Mouse (Mus musculus): Measurements from ENCODE around the gene Gars.

Gars gene

DNA sequence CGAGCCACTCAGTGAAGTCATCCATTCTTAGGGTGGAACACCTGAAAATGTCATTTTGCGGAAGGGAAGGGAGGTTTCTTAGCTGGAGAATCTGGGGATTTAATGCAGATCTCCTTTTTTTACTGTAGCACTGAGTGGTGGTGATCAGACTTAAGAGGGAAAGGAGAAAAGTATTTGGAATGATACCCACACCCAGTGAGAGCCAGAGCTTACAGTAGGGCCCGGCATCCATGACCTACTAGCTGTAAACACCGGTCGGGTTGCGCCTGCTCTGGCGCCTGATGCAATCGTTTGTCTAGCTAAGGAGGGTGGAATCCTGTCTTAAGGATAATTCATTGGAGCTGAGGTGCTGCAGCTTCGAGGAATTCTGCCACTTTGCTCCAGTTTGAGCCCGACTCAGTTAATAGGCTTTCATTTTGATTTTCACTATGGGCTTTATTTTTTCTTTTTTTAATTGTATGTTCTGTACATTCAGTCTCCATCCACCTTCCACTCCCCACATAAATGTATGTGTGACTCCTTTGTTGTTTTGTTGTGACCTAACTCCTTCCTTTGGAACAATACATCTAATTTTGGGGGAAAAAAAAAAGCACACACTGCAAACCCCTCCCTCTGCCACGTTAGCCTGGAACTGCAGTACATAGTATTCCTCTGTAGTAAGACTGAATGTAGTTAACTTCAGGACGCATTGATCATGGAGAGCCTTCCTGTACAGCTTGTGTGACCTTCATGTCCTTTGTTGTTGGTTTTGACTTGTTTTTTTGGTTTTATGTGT lies 1.1 kb downstream of the Gars start:
- peak; percentile 41 for DNase-seq

DNA sequence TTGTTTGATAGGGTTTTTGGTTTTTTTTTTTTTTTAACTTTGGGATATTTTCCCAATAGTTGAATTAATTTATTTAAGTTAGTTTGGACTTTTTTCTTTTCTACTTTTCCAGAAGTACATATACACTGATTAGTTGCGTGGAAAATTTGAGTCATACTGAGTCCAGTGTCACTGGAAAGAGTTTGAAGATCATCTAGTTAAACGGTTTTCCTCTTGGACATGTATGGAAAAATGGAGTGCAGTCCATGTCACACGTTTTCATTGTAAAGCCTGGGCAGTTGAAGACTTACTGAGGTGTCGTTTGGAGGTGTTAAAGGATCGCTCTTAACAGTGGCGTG lies 1.6 kb downstream of the Gars start:
- DNase-seq, result no peak

GRCm38 (mm10) chr6:55040031-55040430 lies 2.2 kb downstream of the Gars start:
- no peak for DNase-seq

- DNase-seq, result no peak
Measured at GRCm38 (mm10) chr6:55043206-55043605, 5.4 kb downstream of the Gars start.

DNA sequence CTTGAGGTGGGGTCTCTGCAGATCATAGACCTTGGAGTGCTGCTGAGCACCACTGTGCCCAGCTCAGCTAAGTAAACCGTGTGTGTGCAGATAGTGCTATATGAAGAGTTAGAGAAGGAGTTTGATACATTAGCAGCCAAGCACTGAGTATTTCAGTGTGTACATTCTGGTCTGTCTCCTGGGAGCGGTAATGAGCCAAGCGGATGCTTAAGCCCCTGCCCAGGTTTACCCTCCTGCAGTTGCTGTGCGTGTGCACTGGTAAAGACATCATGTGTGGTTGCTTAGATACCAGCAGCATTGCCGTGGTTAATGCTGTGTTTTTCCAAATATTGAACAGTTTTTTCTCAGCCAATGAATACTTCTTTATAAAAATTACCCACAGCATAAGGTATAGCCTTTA lies 6.7 kb downstream of the Gars start:
- no peak for DNase-seq

DNA sequence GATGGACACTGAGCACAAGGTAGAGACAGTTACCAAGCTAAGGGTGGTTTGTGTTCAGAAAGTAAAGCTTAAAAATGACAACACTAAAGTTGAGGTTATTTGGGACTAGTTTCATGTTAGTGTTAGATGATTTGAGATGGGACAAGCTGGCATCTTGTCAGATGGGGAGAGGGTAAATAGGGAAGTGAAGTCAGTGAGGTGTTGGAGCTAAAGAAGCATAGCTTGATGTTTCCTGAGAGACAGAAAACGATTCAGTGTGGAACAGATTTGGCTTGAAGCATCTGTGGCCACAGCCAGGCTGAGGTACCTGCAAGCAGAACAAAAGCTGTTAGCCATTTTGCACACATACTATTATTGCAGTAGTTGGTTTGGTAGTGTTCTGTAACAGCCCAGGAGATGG lies 7.5 kb downstream of the Gars start:
- DNase-seq, result no peak

DNA sequence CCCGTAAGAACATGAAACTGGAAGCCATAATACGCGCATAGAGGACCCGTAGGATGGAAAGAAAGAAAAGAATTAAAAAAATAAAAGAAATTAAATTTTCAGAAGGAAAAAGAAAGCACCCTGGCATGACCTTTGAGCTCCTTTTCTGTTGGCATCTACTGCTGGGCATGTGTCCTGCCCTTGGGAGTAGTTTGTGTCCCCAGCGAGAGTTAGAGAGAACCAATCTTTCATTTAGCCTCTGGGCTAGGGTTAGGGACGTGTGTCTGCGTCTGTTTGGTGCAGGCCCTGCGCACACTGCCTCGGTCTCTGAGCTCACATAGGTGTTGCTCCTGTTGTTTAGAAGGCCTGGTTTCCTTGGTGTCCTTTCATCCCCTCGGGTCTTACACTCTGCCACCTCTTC lies 11.4 kb downstream of the Gars start:
- no peak for DNase-seq

DNA sequence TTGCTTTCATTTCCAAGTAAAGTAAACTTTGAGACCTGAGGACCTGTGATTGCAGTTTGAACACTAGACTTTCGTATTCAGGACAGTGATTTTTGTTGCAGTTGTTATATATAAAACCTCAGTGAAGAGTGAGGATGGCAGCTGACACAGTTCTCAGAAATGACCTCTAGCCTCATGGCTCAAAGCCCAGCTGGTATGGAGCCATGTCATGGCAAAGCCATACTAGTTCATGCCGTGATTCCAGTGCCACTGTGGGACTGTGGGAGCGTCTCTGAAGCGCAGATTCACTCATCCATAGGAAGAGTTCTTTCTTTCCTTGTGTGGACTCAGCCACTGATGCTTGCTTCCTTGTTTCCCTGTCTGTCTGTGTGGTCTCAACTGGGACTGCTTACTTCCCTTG lies 16.7 kb downstream of the Gars start:
- no peak for DNase-seq

DNA sequence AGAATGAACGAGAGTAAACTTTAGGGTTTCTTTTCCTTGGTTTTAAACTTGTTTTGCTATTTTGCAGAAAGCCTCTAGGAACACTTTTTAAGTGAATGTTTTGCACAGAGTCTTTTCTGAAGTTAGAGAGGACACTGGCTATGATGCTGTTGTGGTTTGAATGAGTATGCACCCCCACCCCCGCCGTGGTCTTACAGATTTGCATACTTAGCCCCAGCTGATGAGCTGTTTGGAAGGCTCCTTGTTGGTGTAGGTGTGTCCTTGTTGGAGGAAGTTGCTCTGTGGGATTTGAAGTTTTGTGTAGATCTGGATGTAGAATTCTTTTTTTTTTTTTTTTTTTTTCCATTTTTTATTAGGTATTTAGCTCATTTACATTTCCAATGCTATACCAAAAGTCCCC lies 19.6 kb downstream of the Gars start:
- DNase-seq, result no peak

DNA sequence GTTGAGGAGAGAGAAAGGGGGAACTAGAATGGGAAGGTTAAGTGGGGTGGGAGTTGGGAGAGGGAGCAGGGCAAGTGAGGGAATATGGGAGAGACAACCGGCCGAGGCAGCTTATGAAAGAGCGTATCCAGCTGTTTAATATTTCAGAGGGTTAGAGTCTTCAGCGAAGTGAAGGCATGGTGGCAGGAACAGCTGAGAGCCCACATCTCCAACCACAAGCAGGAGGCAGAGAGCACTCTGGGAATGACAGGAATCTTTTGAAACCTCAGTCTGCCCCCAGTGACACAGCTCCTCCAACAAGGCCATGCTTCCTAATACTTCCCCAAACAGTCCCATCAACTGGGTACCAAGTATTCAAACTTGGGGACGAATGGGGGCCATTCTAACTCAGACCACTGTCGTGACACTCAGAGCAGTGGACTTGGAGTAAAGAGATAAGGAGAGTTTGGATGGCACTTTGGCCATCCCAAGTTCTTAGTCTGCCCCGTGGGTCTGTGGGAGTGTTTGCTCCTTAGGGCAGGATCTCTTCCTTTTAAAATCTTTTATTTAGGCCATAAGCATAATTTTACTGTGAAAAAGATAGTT lies 22.5 kb downstream of the Gars start:
- DNase-seq, result no peak

GRCm38 (mm10) chr6:55061328-55061727 lies 23.5 kb downstream of the Gars start:
- DNase-seq, result peak; percentile 40

- peak; percentile 27 for DNase-seq
Measured at GRCm38 (mm10) chr6:55062200-55062599, 24.4 kb downstream of the Gars start.

DNA sequence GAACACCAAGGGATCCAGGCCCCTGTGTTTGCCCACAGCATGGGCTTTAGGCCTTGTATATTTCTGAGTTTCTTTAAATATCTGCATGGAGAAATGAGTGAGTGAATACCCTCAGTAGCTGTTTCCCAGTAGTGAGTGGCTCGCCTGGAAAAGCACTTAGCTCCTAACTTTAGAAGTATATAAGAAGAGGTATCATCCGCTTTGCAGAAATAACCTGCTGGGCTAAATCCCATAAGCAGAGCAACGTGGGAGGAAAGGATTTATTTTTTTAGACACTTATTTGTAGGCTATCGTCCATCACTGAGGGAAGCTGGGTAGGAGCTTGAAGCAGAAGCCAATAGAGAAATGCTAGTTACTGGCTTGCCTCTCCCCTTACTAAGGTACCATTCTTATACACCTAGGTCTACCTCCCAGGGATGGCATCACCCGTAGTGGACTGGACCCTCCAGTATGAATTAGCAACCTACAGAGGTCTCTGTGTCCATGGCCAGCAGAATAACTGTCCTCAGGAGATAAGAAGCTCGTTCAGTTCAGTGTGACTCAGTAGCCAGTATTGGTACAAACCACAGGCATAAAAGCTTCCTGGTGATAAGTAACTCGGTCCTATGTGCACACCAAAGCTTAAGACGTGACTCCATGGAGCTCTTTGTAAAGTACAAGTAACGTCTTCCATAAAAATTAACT lies 26.1 kb downstream of the Gars start:
- no peak for DNase-seq

DNA sequence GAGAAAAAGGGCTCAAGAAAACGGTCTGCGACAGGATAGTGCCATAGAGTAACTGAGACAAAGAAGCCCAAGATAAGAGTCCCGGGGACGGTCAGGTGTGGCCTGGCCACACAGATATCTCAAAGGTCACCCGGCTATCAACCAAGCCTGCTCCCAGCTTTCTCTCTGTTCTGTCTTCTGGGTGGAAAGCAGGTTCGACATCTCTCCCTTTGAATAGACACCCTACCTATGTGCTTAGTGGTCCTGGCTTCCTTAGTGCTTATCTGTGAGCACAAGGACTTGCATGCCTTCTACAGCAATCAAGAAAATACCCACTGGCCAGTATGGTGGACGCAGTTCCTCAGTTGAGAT lies 26.6 kb downstream of the Gars start:
- no peak for DNase-seq

- DNase-seq, result no peak
Measured at GRCm38 (mm10) chr6:55065903-55066302, 28.1 kb downstream of the Gars start.

DNA sequence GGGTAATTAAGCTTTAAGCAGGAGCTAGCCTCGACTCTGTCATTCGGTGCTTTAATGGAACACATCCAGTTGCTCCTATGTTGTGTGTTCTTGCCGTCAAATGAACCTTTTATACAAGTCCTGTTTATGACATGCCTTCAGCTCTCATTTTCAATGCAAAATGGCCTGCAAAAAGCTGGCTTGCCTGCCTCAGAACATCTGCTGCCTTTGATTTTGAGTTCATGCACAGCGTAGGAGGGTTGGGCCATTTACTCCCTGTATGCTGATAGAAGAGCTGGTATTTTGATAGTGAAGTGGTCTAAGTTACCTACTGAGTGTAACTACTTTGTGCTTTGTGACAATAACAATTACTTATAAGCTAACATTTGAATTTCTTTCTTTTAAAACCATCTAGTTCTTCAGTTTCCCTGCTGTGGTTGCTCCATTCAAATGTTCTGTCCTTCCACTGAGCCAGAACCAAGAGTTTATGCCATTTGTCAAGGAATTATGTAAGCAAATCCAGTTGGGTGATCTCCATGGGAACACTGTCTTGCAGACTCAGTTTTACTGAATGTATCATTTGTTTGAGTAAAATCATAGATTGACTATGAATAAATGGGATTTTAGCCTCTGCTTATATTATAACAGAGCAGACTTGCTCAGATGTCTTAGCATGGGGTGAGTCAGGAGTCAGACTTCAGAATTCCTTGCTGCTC lies 38.9 kb downstream of the Gars start:
- DNase-seq, result no peak

DNA sequence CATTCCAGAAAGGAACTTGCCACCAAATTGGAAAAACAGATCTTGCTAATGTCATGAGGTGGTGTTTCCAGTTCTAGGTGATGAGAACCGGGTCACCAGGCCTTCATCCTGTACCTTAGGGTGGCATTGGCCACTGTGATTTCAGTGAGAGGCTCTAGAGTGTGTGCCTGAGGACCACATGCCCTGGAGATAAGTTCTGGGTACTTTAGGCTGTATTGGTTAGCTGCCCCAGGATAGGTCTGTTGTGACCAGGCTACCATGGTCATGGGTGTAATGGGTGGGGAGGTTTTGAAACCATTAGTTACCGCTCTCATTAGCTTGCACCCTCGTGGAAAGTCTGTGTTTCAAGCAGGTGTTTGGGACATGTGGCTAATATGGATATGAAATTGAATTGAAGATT lies 43.6 kb downstream of the Gars start:
- DNase-seq, result no peak

GRCm38 (mm10) chr6:55082261-55083051 lies 44.6 kb downstream of the Gars start:
- no peak for DNase-seq

- DNase-seq, result no peak
Measured at GRCm38 (mm10) chr6:55087355-55087754, 49.5 kb downstream of the Gars start.

DNA sequence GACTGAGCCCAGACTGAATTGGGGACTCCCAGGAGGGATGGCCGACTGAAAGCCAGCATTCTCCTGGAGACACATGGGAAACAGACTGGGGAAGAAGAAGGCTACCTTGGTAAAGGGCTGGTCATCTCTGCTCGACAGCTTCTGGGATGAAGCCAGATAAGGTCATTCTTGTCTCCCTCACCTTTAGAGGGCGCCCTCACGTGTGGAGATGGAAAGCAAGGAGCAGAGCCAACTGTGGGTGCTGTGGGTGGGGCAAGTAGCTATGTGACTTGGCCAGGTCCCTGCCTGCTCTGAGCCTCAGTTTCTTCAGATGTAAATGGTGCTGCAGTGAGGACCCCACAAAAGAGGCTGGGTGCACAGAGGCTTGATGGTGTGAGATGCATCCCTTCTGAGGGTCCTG lies 52.8 kb downstream of the Gars start:
- DNase-seq, result no peak

GRCm38 (mm10) chr6:55091396-55091795 lies 53.6 kb downstream of the Gars start:
- DNase-seq, result no peak

- no peak for DNase-seq
Measured at GRCm38 (mm10) chr6:55093431-55094146, 55.8 kb downstream of the Gars start.
